Mouse (Mus musculus): ENCODE measurements around the gene Cdk14. TPM values are rescaled to one million over a fixed set of nuclear protein-coding genes. Genes with fewer than 3 reads are reported as not detected.

Cdk14 gene
- polyA plus RNA-seq, 1 experiment from 2014 or later: 10.8 TPM

- Histone ChIP-seq H3K27me3 (replicated peaks) (no peaks in the 10 kb centered on the region), H3K9me3 (no peaks in the 10 kb centered on the region), H3K4me3 (no peak overlapping the region), H3K4me2 (no peak overlapping the region), H3K9ac (no peak overlapping the region), H3K27ac (replicated peaks) (no peak overlapping the region), H3K4me1 (peaks cover 8% of the 10 kb centered on the region; the same call in 1 of the 2 replicates), H3K36me3 (no peaks in the 10 kb centered on the region)
- 61% methylated on average over 5 of the region's 5 CpGs for WGBS
- ATAC-seq (ENCODE audit: extremely low read depth, insufficient number of reproducible peaks, low FRiP score, low TSS enrichment): no peak
Measured at GRCm38 (mm10) chr5:4803708-4804107, 616.4 kb downstream of the Cdk14 start.

GRCm38 (mm10) chr5:4801971-4802370 is 618.1 kb downstream of the Cdk14 start:
- Histone ChIP-seq H3K36me3 (no peaks in the 10 kb centered on the region), H3K9me3 (no peaks in the 10 kb centered on the region), H3K9ac (no peak overlapping the region), H3K4me2 (no peak overlapping the region), H3K27ac (replicated peaks) (no peak overlapping the region), H3K4me3 (no peak overlapping the region), H3K4me1 (0 out of 2 replicates have a peak, but pooled peaks cover 3% of the 10 kb centered on the region), H3K27me3 (replicated peaks) (no peaks in the 10 kb centered on the region)
- no peak for ATAC-seq (ENCODE audit: extremely low read depth, insufficient number of reproducible peaks, low FRiP score, low TSS enrichment)

DNA sequence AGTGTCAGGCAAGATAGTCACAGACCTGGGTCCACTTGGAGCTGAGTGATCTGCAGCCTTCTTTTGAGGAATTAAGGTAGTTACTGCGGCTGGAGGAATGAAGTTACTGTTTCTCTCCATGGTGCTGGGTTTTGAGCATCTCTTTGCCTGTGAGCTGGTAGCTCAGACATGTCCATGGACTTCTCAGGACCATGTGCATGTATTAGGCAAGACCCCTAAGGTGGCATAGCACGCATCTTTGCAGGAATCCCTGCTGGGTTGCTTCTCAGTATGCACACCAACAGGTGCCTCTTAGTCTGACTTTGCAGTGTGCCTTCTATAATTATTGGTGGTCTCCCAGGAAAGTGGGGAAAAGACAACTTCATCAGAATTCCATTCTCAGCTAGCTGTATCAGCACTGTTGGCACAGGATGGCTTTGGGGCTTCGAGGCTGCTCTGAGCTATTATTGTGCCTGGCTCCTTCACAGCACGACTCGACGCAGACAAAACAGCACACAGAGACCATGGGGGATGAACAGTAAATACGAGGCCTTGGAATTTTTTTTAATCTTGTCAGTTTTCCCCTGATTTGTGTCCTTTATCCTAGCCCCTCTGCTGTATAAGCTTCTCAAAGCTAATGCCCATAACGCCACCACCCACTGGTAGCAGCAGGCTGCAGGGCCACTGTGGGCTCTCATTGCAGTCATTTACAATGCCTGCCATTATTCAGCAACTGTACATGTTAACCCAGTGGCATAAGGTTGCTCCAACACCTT is 618.8 kb downstream of the Cdk14 start:
- Histone ChIP-seq H3K4me2 (no peak overlapping the region), H3K36me3 (no peaks in the 10 kb centered on the region), H3K9me3 (no peaks in the 10 kb centered on the region), H3K4me3 (no peak overlapping the region), H3K27ac (replicated peaks) (no peak overlapping the region), H3K9ac (no peak overlapping the region), H3K4me1 (0 out of 2 replicates have a peak, but pooled peaks cover 3% of the 10 kb centered on the region), H3K27me3 (replicated peaks) (no peaks in the 10 kb centered on the region)
- ATAC-seq (ENCODE audit: extremely low read depth, insufficient number of reproducible peaks, low FRiP score, low TSS enrichment): no peak
- WGBS: 71% methylated on average over 8 of the region's 8 CpGs

- no peaks in the 10 kb centered on the region for H3K9me3 ChIP-seq
- no peak overlapping the region for H3K4me3 ChIP-seq
- H3K4me1 ChIP-seq: peaks cover 6% of the 10 kb centered on the region; the same call in 1 of the 2 replicates
- H3K27ac ChIP-seq (replicated peaks): no peak overlapping the region
- no peaks in the 10 kb centered on the region for H3K27me3 ChIP-seq (replicated peaks)
- 59% methylated on average over 3 of the region's 3 CpGs for WGBS
- no peaks in the 10 kb centered on the region for H3K36me3 ChIP-seq
- no peak overlapping the region for H3K9ac ChIP-seq
- H3K4me2 ChIP-seq: no peak overlapping the region
- no peak for ATAC-seq (ENCODE audit: extremely low read depth, insufficient number of reproducible peaks, low FRiP score, low TSS enrichment)
Measured at GRCm38 (mm10) chr5:4791219-4791618, 628.9 kb downstream of the Cdk14 start.

DNA sequence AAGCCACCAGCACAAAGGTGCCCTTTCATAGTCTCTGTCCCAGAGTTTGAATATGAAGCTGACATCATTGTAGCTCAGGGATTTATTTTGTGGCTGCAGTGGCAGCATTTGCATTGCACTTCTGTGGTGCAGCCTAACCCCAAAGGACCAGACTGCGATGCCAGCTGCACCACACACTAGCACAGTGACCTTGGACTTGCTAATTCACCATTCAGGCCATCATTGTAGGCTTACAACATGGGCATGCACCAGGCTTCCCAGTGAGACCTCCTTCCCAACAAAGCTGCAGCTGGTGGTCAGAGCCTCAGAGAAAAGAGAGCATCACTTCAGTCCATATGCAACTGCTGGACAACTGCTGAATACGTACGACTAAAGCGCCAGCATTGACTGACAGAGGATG is 629.8 kb downstream of the Cdk14 start:
- Histone ChIP-seq H3K9ac (no peak overlapping the region), H3K27ac (replicated peaks) (no peak overlapping the region), H3K4me2 (no peak overlapping the region), H3K4me1 (peaks cover 6% of the 10 kb centered on the region; the same call in 1 of the 2 replicates), H3K4me3 (no peak overlapping the region), H3K27me3 (replicated peaks) (no peaks in the 10 kb centered on the region), H3K9me3 (no peaks in the 10 kb centered on the region), H3K36me3 (no peaks in the 10 kb centered on the region)
- ATAC-seq (ENCODE audit: extremely low read depth, insufficient number of reproducible peaks, low FRiP score, low TSS enrichment): no peak
- 91% methylated on average over 4 of the region's 4 CpGs for WGBS

DNA sequence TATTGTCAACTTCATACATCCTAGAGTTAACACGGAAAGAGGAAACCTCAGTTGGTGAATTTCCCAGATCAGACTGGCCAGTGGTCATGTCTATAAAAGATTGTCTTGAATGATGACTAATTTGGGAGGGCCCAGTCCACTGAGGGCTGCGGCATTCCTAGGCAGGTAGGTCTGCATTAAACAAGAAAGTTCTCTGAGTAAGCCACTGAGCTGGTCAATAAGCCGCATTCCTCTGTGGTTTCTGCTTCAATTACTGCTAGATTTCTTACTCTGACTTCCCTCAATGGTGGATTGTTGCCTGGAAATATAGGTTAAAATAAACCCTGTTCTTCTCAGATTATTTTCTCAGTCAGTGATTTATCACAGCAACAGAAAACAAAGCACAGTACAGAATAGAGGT is 631.6 kb downstream of the Cdk14 start:
- Histone ChIP-seq H3K4me2 (no peak overlapping the region), H3K27me3 (replicated peaks) (no peaks in the 10 kb centered on the region), H3K36me3 (no peaks in the 10 kb centered on the region), H3K4me3 (no peak overlapping the region), H3K27ac (replicated peaks) (no peak overlapping the region), H3K9ac (no peak overlapping the region), H3K4me1 (peaks cover 6% of the 10 kb centered on the region; the same call in 1 of the 2 replicates), H3K9me3 (no peaks in the 10 kb centered on the region)
- 80% methylated on average over 3 of the region's 3 CpGs for WGBS
- no peak for ATAC-seq (ENCODE audit: extremely low read depth, insufficient number of reproducible peaks, low FRiP score, low TSS enrichment)

DNA sequence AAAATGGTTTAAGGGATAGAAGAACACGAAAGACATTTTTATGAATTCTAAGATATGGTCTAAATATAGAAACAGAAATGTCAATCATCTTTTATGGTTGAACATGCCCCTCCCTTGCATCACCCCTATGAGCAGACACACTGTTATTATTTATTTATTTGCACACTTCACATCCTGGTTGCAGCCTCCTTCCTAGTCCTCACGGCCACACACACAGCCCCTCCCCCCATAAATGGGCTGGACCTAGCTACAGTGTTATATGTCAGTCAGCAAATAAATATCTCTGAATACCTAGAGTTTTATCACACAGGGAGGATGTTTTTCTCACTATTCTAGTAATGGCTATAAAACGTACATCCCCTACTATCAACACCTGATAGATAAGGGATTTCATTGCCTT is 633.3 kb downstream of the Cdk14 start:
- no peak overlapping the region for H3K27ac ChIP-seq (replicated peaks)
- H3K9ac ChIP-seq: no peak overlapping the region
- no peak overlapping the region for H3K4me2 ChIP-seq
- no peak overlapping the region for H3K4me3 ChIP-seq
- H3K36me3 ChIP-seq: no peaks in the 10 kb centered on the region
- H3K4me1 ChIP-seq: peaks cover 6% of the 10 kb centered on the region; the same call in 1 of the 2 replicates
- ATAC-seq (ENCODE audit: extremely low read depth, insufficient number of reproducible peaks, low FRiP score, low TSS enrichment): no peak
- no peaks in the 10 kb centered on the region for H3K27me3 ChIP-seq (replicated peaks)
- no peaks in the 10 kb centered on the region for H3K9me3 ChIP-seq
- WGBS: 56% methylated on average over 3 of the region's 3 CpGs

GRCm38 (mm10) chr5:4778274-4778673 is 641.8 kb downstream of the Cdk14 start:
- Histone ChIP-seq H3K27ac (replicated peaks) (no peak overlapping the region), H3K9ac (no peak overlapping the region), H3K4me1 (no peaks in the 10 kb centered on the region), H3K9me3 (no peaks in the 10 kb centered on the region), H3K36me3 (no peaks in the 10 kb centered on the region), H3K4me3 (no peak overlapping the region), H3K4me2 (no peak overlapping the region), H3K27me3 (replicated peaks) (no peaks in the 10 kb centered on the region)
- WGBS: 79% methylated on average over 3 of the region's 3 CpGs
- ATAC-seq (ENCODE audit: extremely low read depth, insufficient number of reproducible peaks, low FRiP score, low TSS enrichment): no peak

DNA sequence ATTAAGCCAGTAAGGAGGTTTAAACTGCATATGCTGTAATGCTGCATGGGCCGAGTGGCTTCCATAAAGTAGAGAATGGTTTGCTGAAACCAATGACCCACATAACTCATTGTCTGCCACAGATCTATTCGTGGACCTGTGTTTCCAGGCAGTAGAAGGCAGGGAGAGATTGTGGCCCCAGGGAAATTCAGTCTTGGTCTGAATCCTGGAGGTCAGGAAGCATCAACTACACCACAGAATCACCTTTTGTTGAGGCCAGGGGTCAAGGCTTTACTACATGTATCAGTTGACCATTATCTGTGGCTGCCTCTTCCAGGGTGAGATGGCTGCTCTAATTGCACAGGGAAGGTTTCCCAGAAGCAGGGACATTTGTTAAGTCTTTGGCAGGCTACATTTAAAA is 643.6 kb downstream of the Cdk14 start:
- Histone ChIP-seq H3K9ac (no peak overlapping the region), H3K9me3 (no peaks in the 10 kb centered on the region), H3K4me3 (no peak overlapping the region), H3K4me2 (no peak overlapping the region), H3K27me3 (replicated peaks) (no peaks in the 10 kb centered on the region), H3K27ac (replicated peaks) (no peak overlapping the region), H3K36me3 (no peaks in the 10 kb centered on the region), H3K4me1 (no peaks in the 10 kb centered on the region)
- WGBS: 63% methylated on average over 2 of the region's 2 CpGs
- no peak for ATAC-seq (ENCODE audit: extremely low read depth, insufficient number of reproducible peaks, low FRiP score, low TSS enrichment)

DNA sequence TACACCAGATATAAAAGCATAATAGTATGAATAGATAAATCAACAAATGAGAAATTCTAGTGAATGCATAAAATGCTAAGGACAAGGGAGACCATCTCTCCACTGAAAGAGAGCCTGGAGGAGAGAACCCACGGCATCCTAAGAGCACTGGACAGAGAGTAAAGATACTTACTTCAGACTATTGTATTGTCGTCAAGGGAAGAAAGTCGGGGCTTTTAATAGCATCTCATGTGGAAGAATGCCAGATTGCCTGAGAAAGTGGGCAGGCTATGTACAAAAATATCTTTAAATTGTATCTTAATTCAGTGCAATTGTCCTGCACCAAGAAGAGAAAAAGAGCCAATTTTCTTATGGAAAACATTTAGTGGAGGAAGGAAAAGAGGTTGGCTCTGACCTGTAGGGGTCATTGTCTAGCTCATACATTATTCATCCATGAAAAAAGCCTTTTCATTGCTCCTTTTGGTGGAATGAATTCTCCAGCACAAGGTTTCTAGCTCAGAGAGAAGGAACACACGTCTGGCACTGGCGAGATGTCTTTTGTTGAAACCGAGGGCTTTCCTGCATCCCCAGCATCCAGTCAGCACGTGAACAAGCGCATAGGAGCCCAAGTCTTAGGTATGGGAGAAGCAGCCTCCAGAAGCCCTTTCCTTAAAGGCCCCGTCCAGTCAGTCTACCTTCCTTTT is 646.9 kb downstream of the Cdk14 start:
- no peaks in the 10 kb centered on the region for H3K27me3 ChIP-seq (replicated peaks)
- no peak overlapping the region for H3K27ac ChIP-seq (replicated peaks)
- no peaks in the 10 kb centered on the region for H3K4me1 ChIP-seq
- H3K4me2 ChIP-seq: no peak overlapping the region
- no peak for ATAC-seq (ENCODE audit: extremely low read depth, insufficient number of reproducible peaks, low FRiP score, low TSS enrichment)
- WGBS: 63% methylated on average over 9 of the region's 9 CpGs
- H3K9ac ChIP-seq: no peak overlapping the region
- no peak overlapping the region for H3K4me3 ChIP-seq
- no peaks in the 10 kb centered on the region for H3K36me3 ChIP-seq
- H3K9me3 ChIP-seq: no peaks in the 10 kb centered on the region

- H3K4me3 ChIP-seq: no peak overlapping the region
- H3K27me3 ChIP-seq (replicated peaks): no peaks in the 10 kb centered on the region
- no peaks in the 10 kb centered on the region for H3K9me3 ChIP-seq
- H3K27ac ChIP-seq (replicated peaks): no peak overlapping the region
- WGBS: 70% methylated on average over 1 of the region's 1 CpGs
- H3K4me2 ChIP-seq: no peak overlapping the region
- H3K9ac ChIP-seq: no peak overlapping the region
- ATAC-seq (ENCODE audit: extremely low read depth, insufficient number of reproducible peaks, low FRiP score, low TSS enrichment): no peak
- no peaks in the 10 kb centered on the region for H3K36me3 ChIP-seq
- H3K4me1 ChIP-seq: peaks cover 12% of the 10 kb centered on the region
Measured at GRCm38 (mm10) chr5:4770609-4771008, 649.5 kb downstream of the Cdk14 start.

GRCm38 (mm10) chr5:4767896-4768295 is 652.2 kb downstream of the Cdk14 start:
- H3K27ac ChIP-seq (replicated peaks): no peak overlapping the region
- no peak overlapping the region for H3K9ac ChIP-seq
- peaks cover 12% of the 10 kb centered on the region for H3K4me1 ChIP-seq
- H3K4me3 ChIP-seq: no peak overlapping the region
- no peaks in the 10 kb centered on the region for H3K9me3 ChIP-seq
- WGBS: 24% methylated on average over 2 of the region's 2 CpGs
- H3K4me2 ChIP-seq: no peak overlapping the region
- no peaks in the 10 kb centered on the region for H3K27me3 ChIP-seq (replicated peaks)
- H3K36me3 ChIP-seq: no peaks in the 10 kb centered on the region
- no peak for ATAC-seq (ENCODE audit: extremely low read depth, insufficient number of reproducible peaks, low FRiP score, low TSS enrichment)

All from heart, embryonic 13.5 days (tissue).